Mouse (Mus musculus): Measurements from ENCODE around the gene Nod1. TPM values are rescaled to one million over a fixed set of nuclear protein-coding genes. Genes with fewer than 3 reads are reported as not detected.

Gene Nod1
- total RNA-seq (2021), result 1 to 10 TPM; 2.6 to 4.3 TPM
- long read RNA-seq, experiment 1, full-length matches to known transcripts, result 3 of 4 reads
- long read RNA-seq, experiment 1, partial matches to known transcripts, result 1 of 4 reads
- long read RNA-seq, experiment 1, other reads (novel, unspliced or antisense), result 0 of 4 reads
- long read RNA-seq, experiment 2, full-length matches to known transcripts, result 1 of 3 reads
- long read RNA-seq, experiment 2, partial matches to known transcripts, result 1 of 3 reads
- long read RNA-seq, experiment 2, other reads (novel, unspliced or antisense), result 1 of 3 reads

GRCm38 (mm10) chr6:54972111-54972928, at the start of gene Nod1:
Nod1 (minus strand) TSS chr6:54972612.
- DNase-seq (ENCODE audit: low spot score in 2 of 2), result peak; percentile 44 to 47

GRCm38 (mm10) chr6:55021806-55022205, 49.4 kb upstream of the Nod1 start:
- no peak for DNase-seq (ENCODE audit: low spot score in 2 of 2)

- DNase-seq (ENCODE audit: low spot score in 2 of 2), result no peak
These were observed 46.0 kb upstream of the Nod1 start for GRCm38 (mm10) chr6:55018417-55018816.

- peak; percentile 45 to 65 for DNase-seq (ENCODE audit: low spot score in 2 of 2)
These were observed 44.5 kb upstream of the Nod1 start for GRCm38 (mm10) chr6:55016710-55017583.

GRCm38 (mm10) chr6:55016236-55016635, 43.8 kb upstream of the Nod1 start:
- peak; percentile 51 for DNase-seq (ENCODE audit: low spot score in 2 of 2)

- DNase-seq (ENCODE audit: low spot score in 2 of 2), result no peak
These were observed 41.8 kb upstream of the Nod1 start for GRCm38 (mm10) chr6:55014184-55014583.

GRCm38 (mm10) chr6:55012516-55012915, 40.1 kb upstream of the Nod1 start:
- DNase-seq (ENCODE audit: low spot score in 2 of 2), result no peak

GRCm38 (mm10) chr6:55010330-55011091, 38.1 kb upstream of the Nod1 start:
- DNase-seq (ENCODE audit: low spot score in 2 of 2), result no peak

GRCm38 (mm10) chr6:55009391-55010230, 37.2 kb upstream of the Nod1 start:
- DNase-seq (ENCODE audit: low spot score in 2 of 2), result peak in 1 of 2 experiments; percentile 7

GRCm38 (mm10) chr6:55008401-55008800, 36.0 kb upstream of the Nod1 start:
- no peak for DNase-seq (ENCODE audit: low spot score in 2 of 2)

- DNase-seq (ENCODE audit: low spot score in 2 of 2), result no peak
These were observed 31.1 kb upstream of the Nod1 start for GRCm38 (mm10) chr6:55003559-55003958.

GRCm38 (mm10) chr6:55002438-55002837, 30.0 kb upstream of the Nod1 start:
- no peak for DNase-seq (ENCODE audit: low spot score in 2 of 2)

GRCm38 (mm10) chr6:55001320-55001719, 28.9 kb upstream of the Nod1 start:
- DNase-seq (ENCODE audit: low spot score in 2 of 2), result no peak

GRCm38 (mm10) chr6:54997726-54998125, 25.3 kb upstream of the Nod1 start:
- DNase-seq (ENCODE audit: low spot score in 2 of 2), result no peak

GRCm38 (mm10) chr6:54996361-54996760, 23.9 kb upstream of the Nod1 start:
- no peak for DNase-seq (ENCODE audit: low spot score in 2 of 2)

- DNase-seq (ENCODE audit: low spot score in 2 of 2), result peak; percentile 94 to 97
These were observed 20.4 kb upstream of the Nod1 start, which contains the start of gene Ggct for GRCm38 (mm10) chr6:54992734-54993260. Ggct (minus strand) TSS chr6:54992950.

- DNase-seq (ENCODE audit: low spot score in 2 of 2), result no peak
These were observed 19.7 kb upstream of the Nod1 start for GRCm38 (mm10) chr6:54992141-54992540.

GRCm38 (mm10) chr6:54991189-54991588, 18.8 kb upstream of the Nod1 start:
- DNase-seq (ENCODE audit: low spot score in 2 of 2), result no peak

- DNase-seq (ENCODE audit: low spot score in 2 of 2), result no peak
These were observed 15.7 kb upstream of the Nod1 start for GRCm38 (mm10) chr6:54988141-54988540.
